Mouse (Mus musculus) kidney, postnatal 0 days (tissue): ENCODE data around the gene Lrrk1. TPM values are rescaled to one million over a fixed set of nuclear protein-coding genes. Genes with fewer than 3 reads are reported as not detected.
A peak's percentile ranks its signal among the peaks of the same experiment; 100 is the strongest.

Experiments used
- ATAC-seq: fragments of 200-750 bp; cut with Nextera tagmentation; replicated peaks from 2 replicates; pipeline ENCODE4 v1.8.0; 2017; ENCODE audit warnings: low read depth, moderate number of reproducible peaks, moderate TSS enrichment, moderate library complexity; ENCODE audit not compliant: low FRiP score
- DNase-seq: peaks from one replicate; pipeline ENCODE4 v3.0.0-alpha.2; 2016; ENCODE audit warnings: low spot score
- H3K27ac ChIP-seq: fragments of 300-500 bp; sonication (generic); 2 replicates; pipeline ENCODE4 v1.5.1; 2014; ENCODE audit warnings: mild to moderate bottlenecking
- H3K27me3 ChIP-seq: fragments of 300-500 bp; sonication (generic); 2 replicates; pipeline ENCODE4 v1.6.1; 2014; ENCODE audit warnings: low read length, mixed read lengths; ENCODE audit not compliant: insufficient read depth
- H3K36me3 ChIP-seq: fragments of 300-500 bp; sonication (generic); 2 replicates; pipeline ENCODE4 v1.6.1; 2014; ENCODE audit warnings: low read length, mixed read lengths; ENCODE audit not compliant: insufficient read depth
- H3K4me1 ChIP-seq: fragments of 300-500 bp; sonication (generic); replicated peaks from 2 replicates; pipeline ENCODE4 v1.6.1; 2014; ENCODE audit warnings: antibody characterized with exemption, low read length, mixed read lengths; ENCODE audit not compliant: insufficient read depth
- H3K4me2 ChIP-seq: fragments of 300-500 bp; sonication (generic); 2 replicates; pipeline ENCODE4 v1.6.1; 2014; ENCODE audit warnings: mild to moderate bottlenecking, low read length, moderate library complexity, mixed read lengths
- H3K4me3 ChIP-seq: fragments of 300-500 bp; sonication (generic); replicated peaks from 2 replicates; pipeline ENCODE4 v1.5.1; 2014; ENCODE audit warnings: low read depth, low read length
- H3K9ac ChIP-seq: fragments of 300-500 bp; sonication (generic); 2 replicates; pipeline ENCODE4 v1.6.1; 2014; ENCODE audit warnings: low read depth, low read length
- H3K9me3 ChIP-seq: fragments of 300-500 bp; sonication (generic); replicated peaks from 2 replicates; pipeline ENCODE4 v1.6.1; 2016; ENCODE audit warnings: low read length, inconsistent platforms, mixed read lengths
- CTCF ChIP-seq: IDR thresholded peaks from 2 replicates; pipeline ENCODE4 v1.5.1; 2016; ENCODE audit warnings: antibody characterized with exemption, low read depth, mild to moderate bottlenecking, moderate library complexity
- WGBS: fragments of 180-500 bp; shearing (Covaris S2); extraction: QIAGEN DNeasy Blood & Tissue Kit; methylation state at CpG from one replicate; pipeline ENCODE4 v1.1.7; 2014; 5-methylcytosine and 5-hydroxymethylcytosine counted together
- polyA plus RNA-seq: library from polyadenylated mRNA; unstranded; fragments of >200 nt; fragmentation: Nextera tagmentation; extraction: Ambion mirVana; gene quantifications from 2 replicates; pipeline ENCODE4 v1.2.1, GENCODE M21; 2015

Gene Lrrk1
- polyA plus RNA-seq, 1 experiment from 2014 or later: 8.5 TPM

- peak overlapping the region; percentile 97 for H3K4me2 ChIP-seq
- ATAC-seq (0 out of 2 replicates have a peak, but pooled peaks have one; percentile 7), DNase-seq (peak; percentile 39)
- H3K9ac ChIP-seq: peak overlapping the region; percentile 77
- peak overlapping the region; percentile 73 for H3K4me3 ChIP-seq
- H3K27ac ChIP-seq: peak overlapping the region; percentile 85; the same call in 1 of the 2 replicates
- under 1% methylated on average over 13 of the region's 13 CpGs for WGBS
- no peak for TF ChIP-seq CTCF
- no peaks in the 10 kb centered on the region for H3K36me3 ChIP-seq
- no peaks in the 10 kb centered on the region for H3K9me3 ChIP-seq
- H3K4me1 ChIP-seq: no peaks in the 10 kb centered on the region; the same call in none of the 2 replicates
- H3K27me3 ChIP-seq: no peaks in the 10 kb centered on the region
These were observed 734 bp downstream of the Lrrk1 start for GRCm38 (mm10) chr7:66387419-66387812.

- no peak overlapping the region for H3K9ac ChIP-seq
- H3K27ac ChIP-seq: no peak overlapping the region
- H3K4me3 ChIP-seq: no peak overlapping the region
- TF ChIP-seq CTCF: no peak
- no peaks in the 10 kb centered on the region for H3K9me3 ChIP-seq
- DNase-seq (no peak), ATAC-seq (no peak)
- H3K4me2 ChIP-seq: no peak overlapping the region
- WGBS: 94% methylated on average over 6 of the region's 6 CpGs
- H3K27me3 ChIP-seq: no peaks in the 10 kb centered on the region
- H3K4me1 ChIP-seq: no peaks in the 10 kb centered on the region; the same call in none of the 2 replicates
- no peaks in the 10 kb centered on the region for H3K36me3 ChIP-seq
These were observed 1.7 kb downstream of the Lrrk1 start for GRCm38 (mm10) chr7:66386411-66386810.

GRCm38 (mm10) chr7:66385826-66386225, 2.3 kb downstream of the Lrrk1 start:
- 93% methylated on average over 12 of the region's 12 CpGs for WGBS
- no peak for TF ChIP-seq CTCF
- H3K27me3 ChIP-seq: no peaks in the 10 kb centered on the region
- no peaks in the 10 kb centered on the region for H3K9me3 ChIP-seq
- DNase-seq (no peak), ATAC-seq (no peak)
- no peak overlapping the region for H3K4me2 ChIP-seq
- H3K36me3 ChIP-seq: 0 out of 2 replicates have a peak, but pooled peaks cover under 1% of the 10 kb centered on the region
- H3K4me1 ChIP-seq: no peaks in the 10 kb centered on the region; the same call in none of the 2 replicates
- H3K9ac ChIP-seq: no peak overlapping the region
- no peak overlapping the region for H3K27ac ChIP-seq
- H3K4me3 ChIP-seq: no peak overlapping the region

- no peaks in the 10 kb centered on the region for H3K9me3 ChIP-seq
- no peak for ATAC-seq
- no peaks in the 10 kb centered on the region; the same call in none of the 2 replicates for H3K4me1 ChIP-seq
- peak overlapping the region; percentile 37; the same call in 1 of the 2 replicates for H3K27ac ChIP-seq
- H3K4me2 ChIP-seq: no peak overlapping the region
- no peak overlapping the region for H3K9ac ChIP-seq
- H3K36me3 ChIP-seq: 0 out of 2 replicates have a peak, but pooled peaks cover 4% of the 10 kb centered on the region
- TF ChIP-seq CTCF: no peak
- DNase-seq: no peak
- no peak overlapping the region for H3K4me3 ChIP-seq
- no peaks in the 10 kb centered on the region for H3K27me3 ChIP-seq
- 85% methylated on average over 8 of the region's 8 CpGs for WGBS
These were observed 3.3 kb downstream of the Lrrk1 start for GRCm38 (mm10) chr7:66384891-66385290.

GRCm38 (mm10) chr7:66384213-66384612, 3.9 kb downstream of the Lrrk1 start:
- no peak for ATAC-seq
- peak overlapping the region; percentile 37 for H3K27ac ChIP-seq
- no peak overlapping the region for H3K9ac ChIP-seq
- H3K27me3 ChIP-seq: no peaks in the 10 kb centered on the region
- no peak overlapping the region for H3K4me3 ChIP-seq
- no peak overlapping the region for H3K4me2 ChIP-seq
- WGBS: 47% methylated on average over 5 of the region's 5 CpGs
- DNase-seq: peak; percentile 53
- 0 out of 2 replicates have a peak, but pooled peaks cover 4% of the 10 kb centered on the region for H3K36me3 ChIP-seq
- H3K9me3 ChIP-seq: no peaks in the 10 kb centered on the region
- no peak for TF ChIP-seq CTCF
- H3K4me1 ChIP-seq: no peaks in the 10 kb centered on the region; the same call in none of the 2 replicates

- no peaks in the 10 kb centered on the region for H3K27me3 ChIP-seq
- TF ChIP-seq CTCF: no peak
- peak overlapping the region; percentile 11; the same call in 1 of the 2 replicates for H3K27ac ChIP-seq
- H3K9ac ChIP-seq: no peak overlapping the region
- no peak overlapping the region for H3K4me2 ChIP-seq
- no peaks in the 10 kb centered on the region for H3K9me3 ChIP-seq
- no peak overlapping the region for H3K4me3 ChIP-seq
- H3K4me1 ChIP-seq: 0 out of 2 replicates have a peak, but pooled peaks cover 3% of the 10 kb centered on the region
- ATAC-seq (no peak), DNase-seq (no peak)
- H3K36me3 ChIP-seq: 0 out of 2 replicates have a peak, but pooled peaks cover 4% of the 10 kb centered on the region
- WGBS: 73% methylated on average over 10 of the region's 10 CpGs
These were observed 11.6 kb downstream of the Lrrk1 start for GRCm38 (mm10) chr7:66376560-66376959.
